Mouse (Mus musculus): ENCODE measurements around the gene Agpat4.

GRCm38 (mm10) chr17:12127056-12127455, 8.6 kb downstream of the Agpat4 start:
- TF ChIP-seq CTCF (conservative IDR thresholded peaks at IDR 0.05; ENCODE audit: low read length) = no peak
- TF ChIP-seq POU5F1 (IDR thresholded peaks at IDR 0.05; ENCODE audit: borderline replicate concordance, low read length) = no peak
